Mouse (Mus musculus) ES-E14 (cell line): ENCODE results near the gene Frmd5. TPM values are rescaled to one million over a fixed set of nuclear protein-coding genes. Genes with fewer than 3 reads are reported as not detected.

ENCODE experiments used
- DNase-seq: peaks from one replicate; pipeline ENCODE4 v3.0.0-alpha.2; 2013; ENCODE audit warnings: low read depth, low spot score
- H3K27ac ChIP-seq: 2 replicates; pipeline ENCODE4 v1.5.1; 2012; ENCODE audit warnings: low read depth, mild to moderate bottlenecking, low read length, moderate library complexity, mixed read lengths; ENCODE audit not compliant: poor library complexity, insufficient read depth, severe bottlenecking
- H3K36me3 ChIP-seq: 2 replicates; pipeline ENCODE4 v1.6.1; 2012; ENCODE audit warnings: mild to moderate bottlenecking, low read length, moderate library complexity, mixed read lengths; ENCODE audit not compliant: control insufficient read depth, poor library complexity, insufficient read depth, severe bottlenecking
- H3K4me1 ChIP-seq, 2 experiments: fragments of 150-350 bp in 1 of 2; sonication (generic) in 1 of 2; 2 replicates each; pipeline ENCODE4 v1.6.1; 2012; ENCODE audit warnings: low read length in 2 of 2, mild to moderate bottlenecking in 1 of 2, mixed read lengths in 1 of 2; ENCODE audit not compliant: control insufficient read depth in 2 of 2, insufficient read depth in 2 of 2, poor library complexity in 1 of 2
- H3K4me3 ChIP-seq, 2 experiments: fragments of 150-350 bp in 1 of 2; sonication (generic) in 1 of 2; 2 replicates each; pipeline ENCODE4 v1.5.1; 2012; ENCODE audit warnings: low read length in 2 of 2, low read depth in 1 of 2, mild to moderate bottlenecking in 1 of 2, mixed read lengths in 1 of 2; ENCODE audit not compliant: insufficient read depth in 1 of 2, poor library complexity in 1 of 2, severe bottlenecking in 1 of 2
- H3K9ac ChIP-seq: 2 replicates; pipeline ENCODE4 v1.6.1; 2012; ENCODE audit warnings: low read depth, mild to moderate bottlenecking, low read length, mixed read lengths; ENCODE audit not compliant: poor library complexity, insufficient read depth, severe bottlenecking
- H3K9me3 ChIP-seq: fragments of 150-350 bp; sonication (generic); 2 replicates; pipeline ENCODE4 v1.6.1; 2012; ENCODE audit warnings: low read depth, mild to moderate bottlenecking, low read length; ENCODE audit not compliant: control insufficient read depth, insufficient read depth
- CHD2 ChIP-seq: IDR thresholded peaks from 2 replicates; pipeline ENCODE4 v1.6.1; 2014; ENCODE audit warnings: mild to moderate bottlenecking, low read depth, low read length, inconsistent platforms
- HCFC1 ChIP-seq: IDR thresholded peaks from 2 replicates; pipeline ENCODE4 v1.6.1; 2012; ENCODE audit warnings: low read length, inconsistent platforms, borderline replicate concordance; ENCODE audit not compliant: insufficient read depth
- MAFK ChIP-seq: IDR thresholded peaks from 2 replicates; pipeline ENCODE4 v1.6.1; 2014; ENCODE audit warnings: mild to moderate bottlenecking, low read depth, low read length, inconsistent platforms; ENCODE audit not compliant: insufficient read depth
- ZC3H11A ChIP-seq: IDR thresholded peaks from 2 replicates; pipeline ENCODE4 v1.6.1; 2012; ENCODE audit warnings: low read depth, mild to moderate bottlenecking, inconsistent platforms, low read length, borderline replicate concordance
- ZNF384 ChIP-seq: IDR thresholded peaks from 2 replicates; pipeline ENCODE4 v1.6.1; 2012; ENCODE audit warnings: low read depth, low read length, inconsistent platforms
- in situ Hi-C, 2 experiments: fragments of 600-800 bp; cut with MboI; formaldehyde crosslinking; loops; one replicate each; pipeline ENCODE4 v1.15.1; 2025; ENCODE audit warnings: low sequenced_read_pairs in 2 of 2, inconsistent platforms in 1 of 2; ENCODE audit not compliant: unreplicated experiment in 2 of 2
- total RNA-seq: library from RNA; depleted of rRNA; stranded (reverse); fragments of 300-350 nt; gene quantifications from 2 replicates; pipeline ENCODE4 v1.2.3, GENCODE M21; 2012

The Frmd5 gene
- total RNA-seq, 1 experiment = 4.8 TPM

DNA sequence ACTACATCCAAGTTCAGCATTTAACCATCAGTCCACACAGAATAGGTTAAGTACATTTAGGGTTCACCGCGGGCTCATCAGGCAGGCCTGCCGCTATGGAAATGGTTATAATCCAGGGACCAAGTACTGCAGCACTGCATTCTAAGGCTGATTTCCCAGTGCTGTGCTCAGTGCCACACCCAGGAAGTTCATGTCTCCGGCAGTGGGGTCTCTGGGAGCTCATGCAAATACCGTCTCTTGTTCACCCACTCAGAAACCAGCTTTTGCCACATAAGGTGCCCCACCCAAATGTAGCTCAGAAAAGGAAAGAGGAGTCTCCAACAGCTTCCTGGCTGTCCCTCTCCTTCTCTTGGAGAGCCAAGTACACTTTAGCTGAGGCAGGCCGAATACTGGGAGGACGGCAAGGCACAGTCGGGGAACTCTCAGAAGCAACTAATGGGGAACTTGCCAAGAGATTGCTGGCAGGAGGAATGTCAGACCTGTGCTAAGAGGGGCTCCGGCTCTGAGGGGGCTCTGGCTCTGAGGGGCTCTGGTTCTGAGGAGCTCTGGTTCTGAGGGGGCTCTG is 232.7 kb downstream of the Frmd5 start:
- no peak for DNase-seq
- Histone ChIP-seq H3K27ac (no peak overlapping the region), H3K9ac (no peak overlapping the region), H3K4me1 (peaks cover 2 to 5% of the 10 kb centered on the region in 2 experiments; a peak in 1 of 4 replicates), H3K36me3 (no peaks in the 10 kb centered on the region), H3K4me3 (no peak overlapping the region), H3K9me3 (no peaks in the 10 kb centered on the region)
- TF ChIP-seq CHD2 (no peak), ZC3H11A (no peak), MAFK (no peak), ZNF384 (no peak), HCFC1 (no peak)
- in situ Hi-C loops = loop anchor here in 1 of 2 experiments (25.0 kb wide), 1 partner anchor 238 kb away; the partner anchor contains the start of gene Frmd5

- no peak overlapping the region for H3K9ac ChIP-seq
- in situ Hi-C loops = loop anchor here in 1 of 2 experiments (25.0 kb wide), 1 partner anchor 241 kb away; the partner anchor contains the start of gene Frmd5
Measured at GRCm38 (mm10) chr2:121571780-121572179, 235.1 kb downstream of the Frmd5 start.

GRCm38 (mm10) chr2:121570999-121571655 is 235.8 kb downstream of the Frmd5 start:
- H3K27ac ChIP-seq = no peak overlapping the region
- in situ Hi-C loops = loop anchor here in 1 of 2 experiments (25.0 kb wide), 1 partner anchor 241 kb away; the partner anchor contains the start of gene Frmd5
- TF ChIP-seq ZC3H11A (no peak), MAFK (no peak), HCFC1 (no peak), ZNF384 (no peak), CHD2 (no peak)
- no peaks in the 10 kb centered on the region for H3K36me3 ChIP-seq
- 0 out of 4 replicates have a peak, but pooled peaks cover 0 to 3% of the 10 kb centered on the region in 2 experiments for H3K4me1 ChIP-seq
- no peak for DNase-seq
- H3K9me3 ChIP-seq = no peaks in the 10 kb centered on the region
- no peak overlapping the region for H3K9ac ChIP-seq
- no peak overlapping the region for H3K4me3 ChIP-seq

More at GRCm38 (mm10) chr2:121571780-121572179, 235.1 kb downstream of the Frmd5 start:
- H3K27ac ChIP-seq = no peak overlapping the region
- H3K4me3 ChIP-seq = no peak overlapping the region
- DNase-seq = peak; percentile 63
- H3K4me1 ChIP-seq = peaks cover 0 to 3% of the 10 kb centered on the region in 2 experiments; a peak in 1 of 4 replicates
- TF ChIP-seq ZNF384 = no peak
- TF ChIP-seq MAFK = no peak
- TF ChIP-seq HCFC1 = no peak
- TF ChIP-seq CHD2 = no peak
- TF ChIP-seq ZC3H11A = peak; percentile 97
- H3K9me3 ChIP-seq = no peaks in the 10 kb centered on the region
- H3K36me3 ChIP-seq = no peaks in the 10 kb centered on the region

DNA sequence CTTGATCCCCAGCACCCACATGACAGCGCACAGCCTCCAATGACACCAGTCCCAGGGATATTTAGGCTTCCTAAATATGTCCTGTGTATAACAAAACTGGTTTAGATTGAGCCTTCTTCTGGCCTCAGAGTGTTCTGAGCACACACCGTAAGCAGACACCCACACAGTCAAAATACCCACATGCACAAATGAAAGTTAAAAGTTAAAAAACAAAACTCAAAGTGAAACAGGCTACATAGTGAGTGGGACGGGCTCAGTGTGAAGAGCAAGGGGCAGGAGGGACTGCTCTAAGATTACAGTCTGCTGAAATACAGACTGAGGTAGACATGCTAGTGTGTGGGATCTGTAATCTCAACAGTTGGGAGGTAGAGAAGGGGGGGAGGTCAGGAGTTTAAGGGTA is 236.8 kb downstream of the Frmd5 start:
- Histone ChIP-seq H3K9ac (no peak overlapping the region), H3K4me3 (no peak overlapping the region), H3K27ac (no peak overlapping the region), H3K36me3 (no peaks in the 10 kb centered on the region), H3K9me3 (no peaks in the 10 kb centered on the region), H3K4me1 (0 out of 4 replicates have a peak, but pooled peaks cover 0 to 2% of the 10 kb centered on the region in 2 experiments)
- TF ChIP-seq ZNF384 (no peak), HCFC1 (no peak), CHD2 (no peak), ZC3H11A (no peak), MAFK (no peak)
- in situ Hi-C loops = loop anchor here in 1 of 2 experiments (25.0 kb wide), 1 partner anchor 242 kb away; the partner anchor contains the start of gene Frmd5
- no peak for DNase-seq
